Mouse (Mus musculus) heart, postnatal 36 days (tissue): ENCODE results near the gene Hspb8. TPM values are rescaled to one million over a fixed set of nuclear protein-coding genes. Genes with fewer than 3 reads are reported as not detected.
A peak's percentile ranks its signal among the peaks of the same experiment; 100 is the strongest.
"Not testable (repeated sequence)": the region's sequence is repeated elsewhere in the genome, so short reads cannot be mapped to it uniquely, and the experiment has no call there.

Experiments
- DNase-seq, 2 experiments: peaks; one replicate each; pipeline ENCODE4 v3.0.0; 2021 to 2022
- intact Hi-C: fragments of 180-260 bp; cut with DNase I; formaldehyde crosslinking; loops from one replicate; pipeline ENCODE4 v1.15.1; 2025
- total RNA-seq, 2 experiments: library from RNA; stranded (reverse); gene quantifications; 2 replicates each; pipeline ENCODE4 v1.2.3; 2021

Hspb8 gene
- total RNA-seq, 2 experiments from 2014 or later, result 386 to 424 TPM

DNA sequence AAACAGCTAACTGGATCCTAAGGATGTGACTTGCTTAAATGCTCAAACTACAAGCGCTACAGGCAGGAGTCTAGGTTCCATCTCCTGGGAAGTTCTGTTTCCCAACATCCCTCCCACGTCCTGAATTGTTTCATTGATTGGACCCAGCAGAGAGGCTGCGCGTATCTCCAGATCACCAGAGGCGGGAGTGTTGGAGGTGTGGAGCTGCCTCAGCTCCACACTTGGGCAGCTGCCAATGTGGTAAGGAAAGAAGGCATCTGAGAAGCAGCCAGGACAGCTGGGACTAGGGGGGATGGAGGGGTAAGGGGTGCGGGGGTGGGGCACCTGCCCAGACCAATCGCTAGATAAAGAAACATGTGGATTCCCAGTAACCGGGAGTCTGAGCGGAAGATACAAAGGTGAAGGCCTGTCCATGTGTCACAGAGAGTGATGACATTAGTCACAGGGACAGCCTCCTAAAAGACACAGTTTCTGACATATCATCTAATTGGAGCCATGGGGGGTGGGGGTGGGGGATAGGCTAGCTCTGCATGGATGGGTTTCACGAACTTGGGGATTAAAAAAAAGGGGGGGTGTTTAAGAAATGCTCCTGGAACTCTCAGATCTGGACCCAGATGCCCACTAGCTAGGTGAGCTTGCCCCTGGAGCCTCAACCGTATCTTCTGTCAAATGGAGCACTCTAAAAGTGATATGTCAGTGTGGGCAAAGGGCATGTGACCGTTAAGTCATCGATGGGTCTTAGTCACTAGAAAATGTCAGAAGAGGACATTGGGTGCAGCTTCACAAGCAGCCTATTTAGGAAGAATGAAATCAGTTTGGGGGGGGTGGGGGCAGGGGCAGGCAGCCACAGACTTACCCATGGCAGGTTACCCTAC lies 12.5 kb upstream of the Hspb8 start:
- no peak for DNase-seq
- intact Hi-C loops, result loop anchor here (1.0 kb wide), 1 partner anchor 49 kb away; no protein-coding TSS in a partner anchor

DNA sequence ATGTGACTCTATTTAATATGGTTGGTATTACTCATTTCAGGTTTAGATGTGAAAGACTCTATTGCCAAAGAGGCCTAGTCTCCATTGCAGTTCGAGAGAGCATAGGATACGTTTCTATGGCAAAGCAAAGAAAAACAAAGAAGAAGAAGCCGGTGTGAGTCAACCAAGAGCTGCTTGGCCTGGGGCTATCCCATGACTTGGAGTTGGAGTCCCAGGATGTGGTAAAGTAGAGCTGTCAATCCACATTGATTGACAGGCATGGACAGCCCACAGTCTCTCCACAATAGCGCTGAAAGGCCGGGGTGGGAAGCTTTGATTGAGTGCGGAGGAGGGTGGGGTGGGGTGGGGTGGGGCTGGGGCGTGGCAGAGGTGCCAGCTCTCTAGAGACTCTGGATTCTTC lies 10.2 kb upstream of the Hspb8 start:
- DNase-seq, result no peak
- intact Hi-C loops, result no loop called here

DNA sequence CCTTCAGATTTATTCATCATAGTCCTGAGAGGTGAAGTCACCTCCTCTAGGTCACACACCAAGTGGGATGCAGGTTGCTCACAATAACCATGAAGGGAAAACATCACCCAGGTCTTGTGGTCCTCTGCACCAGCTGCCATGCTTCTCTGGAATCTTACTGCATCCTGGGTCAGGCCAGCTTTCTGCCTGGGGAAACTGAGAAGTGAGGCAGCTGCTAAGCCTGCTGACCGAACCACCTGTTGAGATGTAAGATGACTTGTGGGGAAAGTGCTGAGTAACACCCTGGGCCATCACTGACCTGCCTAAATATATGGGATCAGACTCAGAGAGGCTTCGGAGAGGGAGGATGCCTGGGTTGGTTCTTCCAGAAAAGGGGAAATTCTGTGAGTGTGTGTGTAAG lies 4.0 kb upstream of the Hspb8 start:
- intact Hi-C loops, result no loop called here
- DNase-seq, result no peak

DNA sequence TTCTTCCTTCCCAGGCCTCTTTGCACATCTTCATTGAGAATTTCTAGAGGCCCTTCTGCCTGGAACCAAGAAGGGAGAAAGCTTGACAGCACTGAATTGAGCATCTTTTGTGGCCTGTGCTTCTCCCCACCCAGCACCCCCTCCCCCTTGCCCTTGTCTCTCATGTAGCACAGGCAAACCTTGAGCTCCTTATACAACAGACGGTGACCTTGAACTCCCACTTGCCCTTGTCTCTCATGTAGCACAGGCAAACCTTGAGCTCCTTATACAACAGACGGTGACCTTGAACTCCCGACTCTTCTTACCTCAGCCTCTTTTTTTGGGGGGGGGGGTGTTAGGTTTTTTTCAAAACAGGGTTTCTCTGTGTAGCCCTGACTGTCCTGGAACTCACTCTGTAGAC lies 3.0 kb upstream of the Hspb8 start:
- DNase-seq, intact Hi-C loops: not testable (repeated sequence)

DNA sequence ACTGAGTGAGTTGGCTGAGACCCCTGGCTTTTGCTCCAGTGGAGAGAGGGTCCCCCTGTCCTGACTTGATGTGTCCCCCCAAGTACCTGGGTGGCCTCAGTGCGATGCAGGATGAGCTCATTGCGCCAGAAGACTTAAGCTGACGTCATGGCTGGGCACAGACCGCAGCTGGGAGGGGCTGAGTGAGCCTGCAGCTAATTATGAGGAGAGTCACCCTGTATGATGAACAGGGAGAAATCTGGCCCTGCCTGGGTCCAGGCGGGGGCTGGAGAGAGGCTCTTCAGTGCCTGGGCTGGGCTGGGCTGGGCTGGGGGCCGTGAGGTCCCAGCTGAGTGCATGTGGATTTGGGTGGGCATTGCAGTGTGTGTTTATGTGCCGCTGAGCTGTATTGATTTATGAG lies 2.6 kb upstream of the Hspb8 start:
- peak in 1 of 2 experiments; percentile 58 for DNase-seq
- intact Hi-C loops, result no loop called here

DNA sequence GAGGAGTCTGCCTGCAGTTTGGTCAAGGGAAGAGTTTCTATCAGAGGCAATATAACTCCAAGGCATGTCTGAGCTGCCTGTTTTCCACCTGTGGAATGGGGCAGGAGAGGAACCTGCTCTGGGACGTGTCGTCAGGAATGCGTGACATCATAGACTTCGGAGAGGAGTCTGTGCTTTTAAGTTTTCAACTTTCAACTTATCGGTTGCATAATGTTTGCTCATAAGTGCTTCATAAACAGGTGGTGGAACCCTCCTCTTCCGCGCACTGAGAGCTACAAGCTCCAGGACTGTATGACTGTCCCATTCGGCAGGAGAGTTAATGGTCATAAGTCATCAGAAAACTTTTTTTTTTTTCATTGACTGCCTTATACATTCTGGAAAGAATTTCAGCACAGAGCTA lies 1.1 kb upstream of the Hspb8 start:
- intact Hi-C loops, result loop anchor here (2.0 kb wide), 1 partner anchor 25 kb away; no protein-coding TSS in a partner anchor

DNA sequence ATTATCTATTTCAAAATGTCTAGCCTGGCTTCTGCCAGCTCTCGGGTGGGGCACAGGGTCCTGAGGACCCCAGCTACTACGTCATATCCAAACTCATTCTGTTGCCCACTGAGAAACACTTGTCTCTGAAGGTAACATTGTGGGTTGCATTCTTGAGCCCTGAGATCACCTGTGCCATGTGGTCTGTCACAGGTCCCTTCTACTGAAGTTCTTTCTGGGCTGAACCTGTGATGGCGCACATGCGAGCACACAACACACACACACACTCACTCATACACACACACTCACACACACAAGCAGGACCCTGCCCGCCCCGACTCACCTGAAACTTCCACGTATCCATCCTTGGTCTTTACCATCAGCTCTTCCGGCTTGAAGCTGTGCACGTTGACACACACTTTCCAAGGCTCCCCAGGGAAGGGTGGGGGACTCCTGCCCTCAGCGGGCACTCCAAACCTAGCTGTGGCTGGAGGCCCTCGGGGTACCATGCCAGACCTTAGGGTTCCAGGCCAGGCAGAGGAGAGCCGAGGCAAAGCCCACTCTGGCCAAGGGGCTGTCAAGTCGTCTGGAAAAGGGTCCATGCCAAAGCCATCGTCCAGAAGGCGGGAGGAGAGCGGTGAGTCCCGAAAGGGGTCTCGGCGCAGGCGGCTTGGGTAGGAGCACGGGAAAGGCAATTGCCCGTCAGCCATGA lies 728 bp downstream of the Hspb8 start:
- DNase-seq, result no peak
- intact Hi-C loops, result loop anchor here (2.0 kb wide), 1 partner anchor 27 kb away; no protein-coding TSS in a partner anchor

More for the DNA sequence above, 1.1 kb upstream of the Hspb8 start:
- DNase-seq, result no peak

DNA sequence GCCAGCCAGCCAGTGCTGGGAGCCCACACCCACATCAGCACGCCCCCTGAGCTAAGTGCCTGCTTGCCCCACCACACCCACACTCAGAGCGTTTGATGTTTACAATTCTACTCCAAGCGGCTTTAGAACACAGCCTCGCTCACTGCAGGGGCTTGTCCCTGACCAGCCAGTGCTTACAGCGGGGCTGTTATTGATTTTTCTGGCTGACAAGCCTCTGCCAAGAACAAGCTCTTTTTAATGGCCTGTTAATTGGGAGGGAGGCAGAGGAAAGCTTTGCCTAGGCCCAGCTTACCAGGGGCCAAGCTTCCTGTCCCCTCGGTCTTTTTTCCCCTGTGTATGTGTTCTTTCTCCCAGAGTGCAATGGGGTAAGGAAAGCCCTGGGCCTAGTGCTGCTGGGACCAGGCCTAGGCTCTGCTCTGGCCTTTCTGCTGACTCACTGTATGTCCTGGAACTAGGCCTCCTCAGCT lies 1.9 kb downstream of the Hspb8 start:
- intact Hi-C loops, result no loop called here
- DNase-seq, result peak in 1 of 2 experiments; percentile 48

DNA sequence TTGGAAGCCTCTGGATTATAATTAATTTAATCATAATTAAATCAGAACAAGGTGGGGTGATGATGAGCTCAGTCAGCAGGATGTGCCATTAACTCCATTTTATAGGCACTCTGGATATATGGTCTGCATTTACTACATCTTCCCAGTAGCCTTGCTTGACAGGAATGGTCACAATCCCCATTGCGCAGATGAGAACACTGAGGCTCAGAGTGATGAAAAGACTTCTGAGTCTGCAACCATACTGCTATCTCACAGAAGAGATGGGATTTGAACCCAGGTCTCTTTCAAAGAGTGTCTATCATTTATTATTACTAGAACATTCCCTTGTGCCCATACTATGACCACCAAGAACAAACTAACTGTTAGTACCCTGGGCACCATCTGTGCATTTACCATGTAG lies 2.5 kb downstream of the Hspb8 start:
- intact Hi-C loops, result no loop called here
- no peak for DNase-seq

DNA sequence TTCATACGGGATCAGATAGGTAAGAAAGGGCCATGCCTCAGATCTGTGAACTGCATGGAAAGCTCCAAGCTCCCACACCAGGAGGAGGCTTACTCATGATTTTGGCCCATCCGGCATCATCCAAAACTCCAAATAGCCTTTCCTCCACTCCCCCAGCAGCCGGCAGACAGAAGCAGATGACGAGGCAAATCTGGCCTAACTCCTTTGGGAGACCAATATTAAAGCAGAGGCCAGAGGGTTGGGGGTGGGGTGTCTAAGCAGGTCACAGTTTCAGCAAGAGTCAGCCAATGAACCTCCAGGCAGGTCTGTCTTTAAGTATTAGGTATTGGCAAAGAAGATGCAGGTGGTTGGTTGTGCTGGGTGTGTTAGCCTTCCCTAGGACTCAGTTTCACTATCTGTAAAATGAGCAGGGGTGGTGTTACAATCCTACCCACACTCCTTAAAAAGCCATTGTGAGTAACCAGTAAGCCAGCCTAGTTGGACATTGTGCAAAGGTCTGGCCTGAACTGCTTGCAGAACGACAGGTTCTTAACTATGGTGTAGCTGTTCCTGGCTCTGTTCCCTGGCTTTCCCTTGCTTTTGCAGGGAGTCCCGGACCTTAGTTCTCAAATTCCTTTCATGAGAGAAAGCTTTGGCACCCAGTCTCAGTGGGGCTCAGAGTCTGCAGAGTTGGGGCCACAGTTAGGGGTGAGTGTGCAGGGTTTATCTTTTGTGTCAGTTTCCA lies 3.2 kb downstream of the Hspb8 start:
- DNase-seq, result no peak
- intact Hi-C loops, result no loop called here

DNA sequence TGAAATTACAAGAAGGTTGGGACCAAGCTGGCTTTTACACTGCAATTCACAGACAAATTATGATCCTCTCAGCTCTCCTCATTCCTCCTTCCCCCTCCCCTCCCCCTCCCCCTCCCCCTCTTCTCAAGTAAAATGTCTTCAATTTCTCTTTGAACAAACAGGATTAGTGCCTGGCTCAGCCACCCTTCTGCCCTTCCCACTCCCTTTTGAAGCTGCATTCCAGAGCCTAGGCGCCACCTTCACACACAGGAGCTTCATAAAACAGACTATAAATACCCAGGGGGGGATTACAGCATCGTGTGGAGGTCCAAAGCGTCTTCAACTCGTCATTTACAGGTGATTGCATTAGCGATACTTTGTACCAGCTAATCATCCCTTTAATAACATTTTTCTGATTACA lies 6.5 kb downstream of the Hspb8 start:
- DNase-seq, result no peak
- intact Hi-C loops, result no loop called here

DNA sequence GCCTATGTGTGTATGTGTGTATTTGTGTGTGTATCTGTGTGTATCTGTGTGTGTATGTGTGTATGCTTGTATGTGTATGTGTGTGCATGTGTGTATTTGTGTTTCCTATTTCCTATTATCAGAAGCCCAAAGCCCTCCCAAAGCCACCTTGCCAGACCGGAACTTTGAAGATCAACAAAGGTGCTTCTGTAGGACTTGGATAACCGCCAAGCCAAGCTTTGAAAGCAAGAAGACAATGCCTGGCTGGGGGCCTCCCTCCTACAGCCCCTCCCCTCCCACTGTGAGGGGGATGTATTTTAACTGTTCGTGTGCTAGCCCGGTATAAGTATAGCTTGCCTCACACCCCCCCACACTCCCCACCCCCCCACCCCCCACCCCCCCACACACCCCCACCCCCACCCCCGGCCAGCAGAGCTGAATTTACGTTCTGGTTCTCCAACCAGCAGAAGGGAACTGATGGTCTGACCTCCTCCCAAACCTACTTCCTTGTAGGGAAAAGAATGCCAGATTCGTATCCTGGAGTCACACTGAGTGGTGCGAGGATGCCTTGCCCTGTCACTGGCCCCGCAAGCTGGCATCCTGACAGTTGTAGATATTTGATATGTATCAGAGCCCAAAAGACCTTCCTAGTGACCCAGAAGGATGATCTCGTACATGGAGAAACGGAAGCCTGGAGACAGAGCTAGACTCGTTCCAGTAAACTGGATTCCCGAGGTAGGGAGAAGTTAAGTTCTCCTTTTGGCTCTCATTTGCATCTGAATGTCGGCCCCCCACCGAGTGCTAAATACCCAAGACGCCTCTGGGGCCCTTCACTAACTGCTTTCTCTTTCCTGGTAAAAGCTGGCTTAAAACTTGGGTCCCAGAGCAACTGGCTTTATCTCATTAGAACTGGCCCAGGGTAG lies 12.7 kb downstream of the Hspb8 start:
- DNase-seq, result no peak
- intact Hi-C loops, result no loop called here

DNA sequence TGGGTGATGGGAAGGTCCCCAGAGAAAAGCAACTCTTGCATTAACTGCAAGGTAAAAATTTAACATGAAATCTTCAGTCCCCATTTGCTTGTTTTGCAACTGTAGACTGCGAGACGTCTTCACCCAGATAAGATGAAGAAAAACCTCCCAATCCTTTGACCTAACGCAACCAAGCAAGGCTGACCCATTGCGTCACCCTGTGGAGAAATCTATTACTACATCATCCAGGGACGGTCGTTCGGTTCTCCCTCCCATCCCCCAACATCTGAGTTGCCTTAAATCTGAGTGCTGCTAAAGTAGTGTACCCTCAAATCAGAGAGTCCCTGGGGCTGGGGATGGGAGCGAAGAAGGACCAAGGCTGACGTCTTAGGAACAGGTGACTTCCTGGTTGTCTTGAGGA lies 13.7 kb downstream of the Hspb8 start:
- DNase-seq, result no peak
- intact Hi-C loops, result no loop called here

DNA sequence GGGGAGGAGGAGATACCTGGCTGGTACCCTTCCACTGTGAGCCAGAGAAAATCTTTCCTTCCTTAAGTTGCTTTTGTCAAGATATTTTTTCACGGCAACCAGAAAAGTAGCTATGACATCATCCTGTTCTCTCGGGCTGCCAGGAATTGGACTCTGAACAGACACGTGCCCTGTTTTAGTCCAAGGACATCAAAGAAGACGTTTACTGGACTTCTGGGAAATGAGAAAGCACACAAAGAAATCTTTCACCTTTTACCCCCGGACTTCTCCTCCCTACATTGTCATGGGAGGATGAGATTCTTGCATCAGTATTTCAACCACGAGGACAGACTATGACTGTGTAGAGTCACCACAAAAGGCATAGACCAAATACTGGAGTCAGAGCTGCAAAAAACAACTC lies 14.7 kb downstream of the Hspb8 start:
- no peak for DNase-seq
- intact Hi-C loops, result no loop called here

DNA sequence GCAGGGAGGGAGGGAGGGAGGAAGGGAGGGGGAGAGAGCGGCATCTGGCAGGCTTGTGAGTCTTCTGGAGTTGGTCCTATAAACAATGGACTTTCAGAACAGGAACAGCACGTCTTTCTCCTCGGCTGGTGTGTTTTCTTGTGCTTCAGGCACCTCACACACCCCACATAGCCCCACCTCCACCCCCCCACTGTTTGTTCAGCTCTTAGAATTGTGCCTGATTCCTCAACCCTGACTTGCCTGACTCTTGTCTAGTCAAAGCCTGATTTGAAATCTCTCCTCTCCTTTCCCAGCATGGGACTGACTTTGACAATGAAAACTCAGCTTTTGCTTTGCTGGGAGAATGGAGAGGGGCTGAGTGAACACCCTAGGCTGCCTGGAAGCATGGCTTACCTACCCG lies 15.3 kb downstream of the Hspb8 start:
- intact Hi-C loops, result no loop called here
- DNase-seq, result no peak

DNA sequence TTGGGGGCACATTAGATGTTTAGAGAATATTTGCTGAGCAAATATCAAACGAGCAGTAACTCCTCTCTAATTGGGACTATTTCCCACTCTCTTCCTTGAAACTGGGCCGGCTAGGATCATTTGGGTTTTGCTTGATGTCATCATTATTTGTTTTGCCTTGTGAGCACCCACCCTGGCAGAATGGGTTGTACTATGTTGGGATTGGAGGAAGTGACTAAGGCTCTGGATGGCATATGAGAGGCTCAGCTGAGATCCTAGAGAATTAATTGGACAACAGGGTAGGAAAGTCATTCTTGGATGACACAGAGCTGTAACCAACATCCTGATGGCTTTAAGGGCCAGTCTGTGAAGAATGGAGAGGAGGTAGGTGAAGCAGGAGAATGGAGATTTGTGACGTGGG lies 16.2 kb downstream of the Hspb8 start:
- intact Hi-C loops, result no loop called here
- no peak for DNase-seq

DNA sequence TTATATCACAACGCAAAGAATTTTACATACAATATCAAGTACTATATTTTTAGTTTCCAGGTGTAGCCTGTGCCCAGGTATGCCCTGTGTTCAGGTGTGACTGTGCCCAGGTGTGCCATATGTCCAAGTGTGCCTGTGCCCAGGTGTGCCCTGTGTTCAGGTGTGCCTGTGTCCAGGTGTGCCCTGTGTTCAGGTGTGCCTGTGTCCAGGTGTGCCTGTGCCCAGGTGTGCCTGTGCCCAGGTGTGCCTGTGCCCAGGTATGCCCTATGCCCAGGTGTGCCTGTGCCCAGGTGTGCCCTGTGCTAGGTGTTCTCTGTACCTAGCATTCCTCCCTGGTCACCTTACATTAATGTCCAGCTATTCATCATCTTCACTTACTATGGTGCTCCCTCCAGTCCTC lies 16.7 kb downstream of the Hspb8 start:
- intact Hi-C loops, result no loop called here
- no peak for DNase-seq

DNA sequence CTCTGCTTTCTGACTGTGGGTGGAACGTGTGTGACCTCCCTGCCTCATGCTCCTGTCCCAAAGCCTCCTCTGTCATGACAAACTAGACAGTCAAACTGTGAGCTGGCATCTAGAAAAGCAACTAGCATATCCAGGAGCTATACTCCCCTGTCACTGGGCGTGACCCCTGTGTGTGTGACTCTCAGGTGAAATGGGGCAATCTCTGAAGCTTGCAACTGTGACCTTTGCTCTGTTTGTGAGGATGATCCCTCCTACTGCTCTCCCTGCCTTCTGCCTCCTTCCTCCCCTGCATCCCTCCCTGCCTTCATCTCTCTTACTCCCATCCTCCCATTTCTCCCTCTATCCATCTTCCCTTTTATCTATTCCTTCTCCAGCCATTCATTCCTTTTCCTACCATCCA lies 18.6 kb downstream of the Hspb8 start:
- DNase-seq, result no peak
- intact Hi-C loops, result no loop called here

DNA sequence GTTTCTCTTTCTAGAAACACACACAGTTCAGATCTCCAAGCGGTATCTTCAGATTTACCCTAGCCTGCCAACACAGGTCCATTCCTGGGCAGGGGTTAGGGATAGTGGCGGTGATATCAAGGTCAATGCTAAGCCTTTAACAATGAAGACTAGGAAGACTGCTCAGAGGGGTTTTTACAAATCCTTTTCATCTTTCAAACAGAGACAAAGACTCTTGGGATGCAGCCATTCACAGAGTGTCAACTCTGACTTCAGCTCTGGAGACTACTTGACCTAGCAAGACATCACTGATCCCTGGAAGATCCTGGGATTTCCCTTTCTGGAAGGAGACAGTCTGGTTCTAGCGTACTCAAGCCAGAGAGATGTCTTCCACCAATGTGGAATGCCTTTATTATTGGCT lies 21.9 kb downstream of the Hspb8 start:
- DNase-seq, result no peak
- intact Hi-C loops, result no loop called here

DNA sequence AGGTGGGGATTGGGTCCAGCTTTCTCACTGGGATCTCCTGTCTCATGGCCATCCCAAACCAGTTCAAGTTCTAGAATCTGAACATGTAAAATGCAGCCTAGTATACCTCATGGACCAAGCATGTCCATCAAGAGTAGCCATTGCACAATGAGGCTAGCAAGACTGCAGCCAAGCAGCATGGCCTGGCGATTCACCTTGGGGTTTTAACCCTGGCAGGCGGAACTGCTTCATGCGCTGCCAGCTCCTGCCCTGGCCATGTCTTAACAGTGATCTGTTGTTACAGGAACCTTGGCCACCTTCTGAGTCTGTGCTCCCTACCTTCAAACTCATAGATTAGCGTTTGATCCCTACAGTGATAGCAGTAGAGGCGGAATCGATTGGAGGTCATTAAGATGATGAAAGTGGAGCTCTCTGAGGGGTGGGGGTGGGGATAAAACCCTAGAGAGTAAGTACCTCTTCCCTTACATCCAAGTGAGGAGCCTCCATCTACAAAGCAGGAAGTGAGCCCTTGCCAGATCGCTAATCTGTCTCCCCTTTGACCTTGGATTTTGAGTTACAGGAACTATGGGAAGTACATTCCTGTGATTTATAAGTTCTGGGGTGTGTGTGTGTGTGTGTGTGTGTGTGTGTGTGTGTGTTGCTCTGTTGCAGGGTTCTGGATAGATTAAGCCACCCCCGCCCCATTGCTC lies 22.5 kb downstream of the Hspb8 start:
- intact Hi-C loops, result no loop called here
- DNase-seq, result no peak
